Mouse (Mus musculus): ENCODE measurements at regions not wholly inside any gene's neighbourhood (a gene's known extent, or its start where the extent isn't known, plus 50 kb on each side); places are given as distances from the start of the nearest gene placed in this dataset.

GRCm38 (mm10) chr3:103492211-103492610 lies 82.8 kb upstream of the Syt6 start:
- peak; percentile 43 for TF ChIP-seq CTCF (conservative IDR thresholded peaks at IDR 0.05; ENCODE audit: low read length)
- no peak for TF ChIP-seq NANOG (IDR thresholded peaks at IDR 0.05; ENCODE audit: borderline replicate concordance, low read length)
- TF ChIP-seq POU5F1 (IDR thresholded peaks at IDR 0.05; ENCODE audit: borderline replicate concordance, low read length): no peak
